In genomic region chr7:102506848-102507247, GRCm38 (mm10) we compare ENCODE assay signal across 8 mouse cellular contexts. TPM values are rescaled to one million over a fixed set of nuclear protein-coding genes. Genes with fewer than 3 reads are reported as not detected.
DNase-seq lines count a peak whose midpoint lies in the region; ATAC-seq and TF ChIP-seq lines count a peak whose summit lies in the region.

No protein-coding gene starts in this region.

- no peak overlapping the region for H3K4me2 ChIP-seq in liver, embryonic 14.5 days (ENCODE audit: low read depth)
- no peak overlapping the region for H3K4me2 ChIP-seq in neural tube, embryonic 14.5 days (ENCODE audit: low read depth, low read length)

- no peak for TF ChIP-seq EP300 in liver, embryonic 14.5 days (IDR thresholded peaks at IDR 0.05; ENCODE audit: low read depth)

- H3K27ac ChIP-seq in liver, embryonic 14.5 days = no peak overlapping the region
- no peak overlapping the region for H3K27ac ChIP-seq in neural tube, embryonic 14.5 days (ENCODE audit: low read depth, low read length)

- WGBS in liver, embryonic 14.5 days (ENCODE audit: insufficient replicate concordance) = 36% methylated on average over 3 of the region's 3 CpGs
- WGBS in neural tube, embryonic 14.5 days = 53% methylated on average over 3 of the region's 3 CpGs

- H3K4me1 ChIP-seq in liver, embryonic 14.5 days (replicated peaks; ENCODE audit: control insufficient read depth in 2 of 2, insufficient read depth in 2 of 2, low read length in 1 of 2) = no peaks in the 10 kb centered on the region
- H3K4me1 ChIP-seq in neural tube, embryonic 14.5 days (ENCODE audit: control insufficient read depth, insufficient read depth, low read length) = no peaks in the 10 kb centered on the region

- peak; percentile 70 for ATAC-seq in CD4-positive, CD25-positive, alpha-beta regulatory T cell, adult 4 months
- peak; percentile 69 for ATAC-seq in erythroid progenitor cell, adult 5-6 weeks (replicated peaks; ENCODE audit: low FRiP score, poor library complexity, severe bottlenecking)
- peak; percentile 47; the same call in 1 of the 2 replicates for ATAC-seq in liver, embryonic 14.5 days (ENCODE audit: insufficient read depth)
- ATAC-seq in neural tube, embryonic 14.5 days (ENCODE audit: low read depth) = peak; percentile 89

- H3K4me3 ChIP-seq in liver, embryonic 14.5 days (ENCODE audit: insufficient read depth in 1 of 2, low read depth in 2 of 2, low read length in 2 of 2) = no peak overlapping the region
- no peak overlapping the region for H3K4me3 ChIP-seq in neural tube, embryonic 14.5 days (ENCODE audit: low read depth, low read length)

- H3K9ac ChIP-seq in liver, embryonic 14.5 days (replicated peaks) = no peak overlapping the region
- H3K9ac ChIP-seq in neural tube, embryonic 14.5 days (replicated peaks; ENCODE audit: low read depth, low read length) = no peak overlapping the region

- intact Hi-C loops in heart, postnatal 10 days (cut with DNase I) = loop anchor here (5.0 kb wide), 2 partner anchors 1365 to 1435 kb away; partner anchors contain the start of gene Olfr633

- H3K27me3 ChIP-seq in liver, embryonic 14.5 days (ENCODE audit: control insufficient read depth, insufficient read depth, low read length) = no peaks in the 10 kb centered on the region
- no peaks in the 10 kb centered on the region for H3K27me3 ChIP-seq in neural tube, embryonic 14.5 days (ENCODE audit: control insufficient read depth, insufficient read depth, low read length)

- no peaks in the 10 kb centered on the region for H3K9me3 ChIP-seq in liver, embryonic 14.5 days (ENCODE audit: control insufficient read depth, low read length)
- H3K9me3 ChIP-seq in neural tube, embryonic 14.5 days (ENCODE audit: control insufficient read depth, low read length) = no peaks in the 10 kb centered on the region

- no peaks in the 10 kb centered on the region for H3K36me3 ChIP-seq in liver, embryonic 14.5 days (replicated peaks; ENCODE audit: control insufficient read depth, insufficient read depth, low read depth)
- H3K36me3 ChIP-seq in neural tube, embryonic 14.5 days (ENCODE audit: control insufficient read depth, insufficient read depth, low read length) = no peaks in the 10 kb centered on the region

- peak; percentile 92 for TF ChIP-seq CTCF in brain, embryonic 14.5 days (IDR thresholded peaks at IDR 0.05; ENCODE audit: borderline replicate concordance, extremely low read depth, insufficient read depth, insufficient read length)
- peak; percentile 87 for TF ChIP-seq CTCF in liver, embryonic 14.5 days (IDR thresholded peaks at IDR 0.05; ENCODE audit: low read depth)

- no peak for TF ChIP-seq POLR2A in brain, embryonic 14.5 days (IDR thresholded peaks at IDR 0.05; ENCODE audit: borderline replicate concordance, extremely low read depth, insufficient read depth, insufficient read length, poor library complexity, severe bottlenecking)

- DNase-seq in brain, embryonic 14.5 days (ENCODE audit: low read depth) = peak; percentile 79
- peak; percentile 75 to 86 for DNase-seq in heart, postnatal 10 days
- DNase-seq in kidney, postnatal 36 days = peak; percentile 66 to 85
- peak; percentile 23 to 37 (median 29) for DNase-seq in liver, embryonic 14.5 days (ENCODE audit: low read depth in 3 of 3, low spot score in 3 of 3)
- peak; percentile 9 for DNase-seq in telencephalon, adult 2 months (ENCODE audit: low read depth, low spot score)

RNA-seq across cellular contexts. Expression of gene Olfr545, which starts 7.5 kb away (rescaled TPM):
- polyA plus RNA-seq in CD4-positive, CD25-positive, alpha-beta regulatory T cell, adult 4 months (2017; shearing (Covaris generic)) = not detected
- polyA plus RNA-seq in brain, embryonic 14.5 days (2012; rRNA removed) = not detected in 2 replicates
- not detected in 2 replicates for total RNA-seq in erythroid progenitor cell, adult 5-6 weeks (2015; ENCODE audit: low replicate concordance)
- not detected in 2 replicates for total RNA-seq in erythroid progenitor cell, adult 5-6 weeks (2017; ENCODE audit: low replicate concordance)
- not detected for total RNA-seq in heart, postnatal 10 days (2021)
- polyA plus RNA-seq in liver, embryonic 14.5 days (2012; rRNA removed) = not detected in 2 replicates
- polyA plus RNA-seq in liver, embryonic 14.5 days (2014; fragmentation: Nextera tagmentation; extraction: Ambion mirVana) = not detected in 2 replicates
- 0.19 and 0.37 TPM in 2 replicates for polyA plus RNA-seq in neural tube, embryonic 14.5 days (2014; fragmentation: Nextera tagmentation; extraction: Ambion mirVana)

RNA-seq across cellular contexts. Expression of gene Olfr544, which starts 18.7 kb away (rescaled TPM):
- not detected for polyA plus RNA-seq in CD4-positive, CD25-positive, alpha-beta regulatory T cell, adult 4 months (2017; shearing (Covaris generic))
- not detected in 2 replicates for polyA plus RNA-seq in brain, embryonic 14.5 days (2012; rRNA removed)
- total RNA-seq in erythroid progenitor cell, adult 5-6 weeks (2015; ENCODE audit: low replicate concordance) = not detected in 2 replicates
- 0.13 TPM in 1 of 2 replicates, not detected in the other for total RNA-seq in erythroid progenitor cell, adult 5-6 weeks (2017; ENCODE audit: low replicate concordance)
- total RNA-seq in heart, postnatal 10 days (2021) = not detected
- polyA plus RNA-seq in liver, embryonic 14.5 days (2012; rRNA removed) = not detected in 2 replicates
- polyA plus RNA-seq in liver, embryonic 14.5 days (2014; fragmentation: Nextera tagmentation; extraction: Ambion mirVana) = 0.04 and 0.17 TPM in 2 replicates
- polyA plus RNA-seq in neural tube, embryonic 14.5 days (2014; fragmentation: Nextera tagmentation; extraction: Ambion mirVana) = 0.12 and 0.21 TPM in 2 replicates

RNA-seq across cellular contexts. Expression of gene Olfr543, which starts 25.4 kb away (rescaled TPM):
- under 1 TPM in 1 of 2 experiments, not detected in 1; 0.58 TPM for polyA plus RNA-seq in CD4-positive, CD25-positive, alpha-beta regulatory T cell, adult 4 months (2017; shearing (Covaris generic))
- not detected in 2 replicates for polyA plus RNA-seq in brain, embryonic 14.5 days (2012; rRNA removed)
- not detected in 2 replicates for total RNA-seq in erythroid progenitor cell, adult 5-6 weeks (2015; ENCODE audit: low replicate concordance)
- total RNA-seq in erythroid progenitor cell, adult 5-6 weeks (2017; ENCODE audit: low replicate concordance) = 0.53 TPM in 1 of 2 replicates, not detected in the other
- not detected for total RNA-seq in heart, postnatal 10 days (2021)
- not detected in 2 replicates for polyA plus RNA-seq in liver, embryonic 14.5 days (2012; rRNA removed)
- polyA plus RNA-seq in liver, embryonic 14.5 days (2014; fragmentation: Nextera tagmentation; extraction: Ambion mirVana) = 0.37 and 0.39 TPM in 2 replicates
- polyA plus RNA-seq in neural tube, embryonic 14.5 days (2014; fragmentation: Nextera tagmentation; extraction: Ambion mirVana) = 0.80 and 1.3 TPM in 2 replicates

RNA-seq across cellular contexts. Expression of gene Olfr547, which starts 27.7 kb away (rescaled TPM):
- polyA plus RNA-seq in CD4-positive, CD25-positive, alpha-beta regulatory T cell, adult 4 months (2017; shearing (Covaris generic)) = not detected
- polyA plus RNA-seq in brain, embryonic 14.5 days (2012; rRNA removed) = not detected in 2 replicates
- not detected in 2 replicates for total RNA-seq in erythroid progenitor cell, adult 5-6 weeks (2015; ENCODE audit: low replicate concordance)
- total RNA-seq in erythroid progenitor cell, adult 5-6 weeks (2017; ENCODE audit: low replicate concordance) = not detected in 2 replicates
- total RNA-seq in heart, postnatal 10 days (2021) = not detected
- polyA plus RNA-seq in liver, embryonic 14.5 days (2012; rRNA removed) = not detected in 2 replicates
- not detected in 2 replicates for polyA plus RNA-seq in liver, embryonic 14.5 days (2014; fragmentation: Nextera tagmentation; extraction: Ambion mirVana)
- not detected in 2 replicates for polyA plus RNA-seq in neural tube, embryonic 14.5 days (2014; fragmentation: Nextera tagmentation; extraction: Ambion mirVana)

RNA-seq across cellular contexts. Expression of gene Olfr548-ps1, which starts 33.8 kb away (rescaled TPM):
- polyA plus RNA-seq in CD4-positive, CD25-positive, alpha-beta regulatory T cell, adult 4 months (2017; shearing (Covaris generic)) = not detected
- polyA plus RNA-seq in brain, embryonic 14.5 days (2012; rRNA removed) = not detected in 2 replicates
- not detected in 2 replicates for total RNA-seq in erythroid progenitor cell, adult 5-6 weeks (2015; ENCODE audit: low replicate concordance)
- total RNA-seq in erythroid progenitor cell, adult 5-6 weeks (2017; ENCODE audit: low replicate concordance) = not detected in 2 replicates
- not detected for total RNA-seq in heart, postnatal 10 days (2021)
- polyA plus RNA-seq in liver, embryonic 14.5 days (2012; rRNA removed) = not detected in 2 replicates
- not detected in 2 replicates for polyA plus RNA-seq in liver, embryonic 14.5 days (2014; fragmentation: Nextera tagmentation; extraction: Ambion mirVana)
- not detected in 2 replicates for polyA plus RNA-seq in neural tube, embryonic 14.5 days (2014; fragmentation: Nextera tagmentation; extraction: Ambion mirVana)

Comparison
In these comparisons a context has a peak if more than half of its experiments do, and no peak if none do; other contexts are left out.
1. DNase-seq: peak in every context shown above with its lines; median percentile 80 in heart, postnatal 10 days; 79 in brain, embryonic 14.5 days; 76 in kidney, postnatal 36 days; 29 in liver, embryonic 14.5 days; 9 in telencephalon, adult 2 months.